14 mouse cellular contexts compared by ENCODE assay signal in the genomic region with DNA sequence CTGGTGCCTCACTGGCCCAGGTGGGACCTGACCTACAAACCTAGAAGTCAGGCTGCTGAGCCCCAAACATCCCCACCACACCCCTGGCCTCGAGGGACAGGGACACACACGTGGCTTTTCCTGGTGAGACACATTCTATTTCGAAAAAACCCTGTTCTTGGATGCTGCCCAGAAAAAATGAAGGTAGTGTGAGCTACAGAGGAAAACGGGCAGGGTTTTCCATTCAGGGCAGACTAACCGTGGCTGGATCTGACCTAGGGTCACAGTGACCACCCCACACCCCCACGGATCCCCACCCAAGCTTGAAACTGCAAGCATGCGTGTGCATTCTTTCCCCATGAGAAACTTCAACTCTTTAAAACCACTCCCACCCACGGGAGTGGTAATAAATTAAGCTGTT.
DNase-seq lines count a peak whose midpoint lies in the region; ATAC-seq and TF ChIP-seq lines count a peak whose summit lies in the region.
"Had no signal": no experiment of that assay in that cellular context is flagged by ENCODE, and none has a peak within 500 bp of the region (broad histone marks: within the 10 kb centered on the region; RNA-seq: fewer than 3 reads in every experiment).

No protein-coding gene starts in this region.

- 6% methylated on average over 8 of the region's 8 CpGs for WGBS in kidney, postnatal 0 days

- no peak for TF ChIP-seq CTCF in gastrocnemius, adult 2 months (IDR thresholded peaks at IDR 0.05)
- no peak for TF ChIP-seq CTCF in kidney, postnatal 0 days (IDR thresholded peaks at IDR 0.05; ENCODE audit: low read depth)

- 0 out of 2 replicates have a peak, but pooled peaks have one; percentile 26 for ATAC-seq in kidney, postnatal 0 days (replicated peaks; ENCODE audit: low FRiP score, low read depth)
- ATAC-seq in granulocyte monocyte progenitor cell, adult 5-6 weeks (replicated peaks; ENCODE audit: poor library complexity, severe bottlenecking), result no peak
- ATAC-seq: midbrain, embryonic 15.5 days had no signal

- H3K4me1 ChIP-seq in kidney, postnatal 0 days (replicated peaks; ENCODE audit: insufficient read depth, low read length), result 0 out of 2 replicates have a peak, but pooled peaks cover 4% of the 10 kb centered on the region
- H3K4me1 ChIP-seq: hindbrain, embryonic 15.5 days; midbrain, embryonic 15.5 days had no signal

- H3K9ac ChIP-seq in kidney, postnatal 0 days (ENCODE audit: low read depth, low read length), result no peak overlapping the region
- H3K9ac ChIP-seq: hindbrain, embryonic 15.5 days; liver, embryonic 15.5 days; midbrain, embryonic 15.5 days had no signal

- H3K4me3 ChIP-seq in gastrocnemius, adult 2 months, result no peak overlapping the region
- no peak overlapping the region for H3K4me3 ChIP-seq in kidney, postnatal 0 days (replicated peaks; ENCODE audit: low read depth, low read length)
- H3K4me3 ChIP-seq: hindbrain, embryonic 15.5 days; liver, embryonic 15.5 days; midbrain, embryonic 15.5 days had no signal

- no peaks in the 10 kb centered on the region for H3K9me3 ChIP-seq in kidney, postnatal 0 days (replicated peaks; ENCODE audit: low read length)
- H3K9me3 ChIP-seq: hindbrain, embryonic 15.5 days; liver, embryonic 15.5 days; midbrain, embryonic 15.5 days had no signal

- H3K4me2 ChIP-seq in kidney, postnatal 0 days (ENCODE audit: low read length), result no peak overlapping the region
- H3K4me2 ChIP-seq: hindbrain, embryonic 15.5 days; liver, embryonic 15.5 days; midbrain, embryonic 15.5 days had no signal

- intact Hi-C loops in gastrocnemius, adult 2 months (cut with DNase I), result no loop called here

- H3K27ac ChIP-seq in gastrocnemius, adult 2 months, result peak overlapping the region; percentile 31; the same call in 1 of the 2 replicates
- H3K27ac ChIP-seq in kidney, postnatal 0 days, result 0 out of 2 replicates have a peak overlapping the region, but pooled peaks have one; percentile 42
- H3K27ac ChIP-seq: hindbrain, embryonic 15.5 days; macrophage; midbrain, embryonic 15.5 days had no signal

- DNase-seq in gastrocnemius, adult 2 months, result no peak
- DNase-seq in gastrocnemius, postnatal 4 days (ENCODE audit: low spot score in 2 of 2), result no peak
- peak; percentile 66 for DNase-seq in kidney, postnatal 0 days (ENCODE audit: low spot score)
- no peak for DNase-seq in kidney, postnatal 14 days
- DNase-seq in 3134 (ENCODE audit: extremely low read depth, insufficient read length, low spot score) (peak; percentile 47), NIH3T3 (ENCODE audit: low read depth) (peak; percentile 44)
- DNase-seq in frontal cortex, postnatal 14 days (ENCODE audit: low spot score in 2 of 2), result no peak
- DNase-seq: cerebellum, adult 2 months; right cerebral cortex, postnatal 14 days had no signal

- H3K27me3 ChIP-seq in kidney, postnatal 0 days (ENCODE audit: insufficient read depth, low read length), result no peaks in the 10 kb centered on the region
- H3K27me3 ChIP-seq: hindbrain, embryonic 15.5 days; midbrain, embryonic 15.5 days had no signal

- no peaks in the 10 kb centered on the region for H3K36me3 ChIP-seq in kidney, postnatal 0 days (ENCODE audit: insufficient read depth, low read length)
- H3K36me3 ChIP-seq: hindbrain, embryonic 15.5 days; liver, embryonic 15.5 days; midbrain, embryonic 15.5 days had no signal

Comparison
In these comparisons a context has a peak if more than half of its experiments do, and no peak if none do; other contexts are left out.
1. DNase-seq: peak in kidney, postnatal 0 days (single experiment), 3134 (single experiment) and NIH3T3 (single experiment); none in gastrocnemius, adult 2 months (single experiment), gastrocnemius, postnatal 4 days (0 of 2), kidney, postnatal 14 days (single experiment) and frontal cortex, postnatal 14 days (0 of 2).